Mouse (Mus musculus) gastrocnemius, adult 18-20 months (tissue): ENCODE results near the gene Slc10a6. TPM values are rescaled to one million over a fixed set of nuclear protein-coding genes. Genes with fewer than 3 reads are reported as not detected.

Source experiments
- DNase-seq: peaks from one replicate; pipeline ENCODE4 v3.0.0; 2021; ENCODE audit warnings: low spot score
- total RNA-seq, 2 experiments: library from RNA; stranded (reverse); gene quantifications; 2 replicates each; pipeline ENCODE4 v1.2.3; 2021

Gene Slc10a6
- total RNA-seq, 2 experiments from 2014 or later: 1.1 to 3.7 TPM

DNA sequence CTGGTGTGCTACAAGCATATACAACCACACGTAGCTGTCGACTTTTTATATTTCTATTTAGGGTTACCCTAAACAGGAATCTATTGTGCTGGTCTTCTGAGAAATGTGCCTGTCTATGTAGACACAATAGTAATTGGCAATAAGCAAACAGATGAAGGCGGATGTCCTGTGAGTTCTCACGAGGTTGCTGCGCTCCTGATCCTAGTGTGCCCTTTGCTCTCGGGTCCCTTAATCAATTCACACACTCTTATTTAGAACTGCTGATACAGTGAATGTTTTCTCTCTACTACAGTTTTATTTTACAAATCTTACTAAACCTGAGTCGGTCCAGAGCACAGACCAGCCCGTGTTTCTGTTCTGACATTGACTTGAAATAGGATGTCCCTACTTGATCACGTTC, 68.7 kb downstream of the Slc10a6 start:
- no peak for DNase-seq

Other genes starting within 250 kb of the Slc10a6 start
- 1 to 10 TPM; 1.7 to 2.3 TPM for gene Ptpn13, start 204.2 kb downstream of the Slc10a6 start, total RNA-seq
- gene 1700016H13Rik, start 26.6 kb upstream of the Slc10a6 start, total RNA-seq: 1 to 10 TPM in 1 of 2 experiments, under 1 TPM in 1; 0.57 to 1.3 TPM
- gene Aff1, start 63.0 kb upstream of the Slc10a6 start, total RNA-seq: 10 to 100 TPM; 40.6 to 45.9 TPM